Comparison of ENCODE assay signal across 26 mouse cellular contexts in genomic region chr15:35240416-35241212, GRCm38 (mm10).
A peak's percentile ranks its signal among the peaks of the same experiment; 100 is the strongest.
DNase-seq lines count a peak whose midpoint lies in the region; ATAC-seq and TF ChIP-seq lines count a peak whose summit lies in the region.
"Had no signal": no experiment of that assay in that cellular context is flagged by ENCODE, and none has a peak within 500 bp of the region (broad histone marks: within the 10 kb centered on the region; RNA-seq: fewer than 3 reads in every experiment).

No protein-coding gene starts in this region.

- no peak overlapping the region for H3K27ac ChIP-seq in heart, embryonic 12.5 days (ENCODE audit: poor library complexity, severe bottlenecking)
- no peak overlapping the region for H3K27ac ChIP-seq in heart, embryonic 11.5 days (ENCODE audit: low read depth, low read length)
- no peak overlapping the region for H3K27ac ChIP-seq in lung, postnatal 0 days (ENCODE audit: low read length)
- H3K27ac ChIP-seq in liver, embryonic 13.5 days, result no peak overlapping the region
- H3K27ac ChIP-seq: forebrain, embryonic 10.5 days; forebrain, embryonic 13.5 days; heart, adult 2 months; heart, embryonic 13.5 days; hindbrain, embryonic 12.5 days; hindbrain, embryonic 15.5 days had no signal

- H3K27me3 ChIP-seq in heart, embryonic 12.5 days (replicated peaks), result no peaks in the 10 kb centered on the region
- H3K27me3 ChIP-seq in heart, embryonic 11.5 days (ENCODE audit: control insufficient read depth, insufficient read depth, low read length), result no peaks in the 10 kb centered on the region
- no peaks in the 10 kb centered on the region for H3K27me3 ChIP-seq in lung, postnatal 0 days (replicated peaks; ENCODE audit: insufficient read depth, low read length)
- no peaks in the 10 kb centered on the region for H3K27me3 ChIP-seq in liver, embryonic 13.5 days
- H3K27me3 ChIP-seq: CH12.LX; forebrain, embryonic 13.5 days; heart, embryonic 13.5 days; hindbrain, embryonic 12.5 days; hindbrain, embryonic 15.5 days had no signal

- H3K9ac ChIP-seq in heart, embryonic 12.5 days, result no peak overlapping the region
- H3K9ac ChIP-seq in heart, embryonic 11.5 days (ENCODE audit: low read depth, low read length), result no peak overlapping the region
- H3K9ac ChIP-seq in lung, postnatal 0 days (replicated peaks; ENCODE audit: low read depth), result no peak overlapping the region
- H3K9ac ChIP-seq in liver, embryonic 13.5 days, result no peak overlapping the region
- H3K9ac ChIP-seq: forebrain, embryonic 13.5 days; heart, embryonic 13.5 days; hindbrain, embryonic 12.5 days; hindbrain, embryonic 15.5 days had no signal

- intact Hi-C loops in left cerebral cortex, postnatal 4 days (cut with DNase I), result no loop called here

- WGBS in heart, embryonic 12.5 days, result 80% methylated on average over 5 of the region's 5 CpGs
- WGBS in heart, embryonic 11.5 days (ENCODE audit: insufficient replicate concordance), result 82% methylated on average over 5 of the region's 5 CpGs
- WGBS in lung, postnatal 0 days, result 79% methylated on average over 5 of the region's 5 CpGs
- WGBS in lung, adult 2 months, result 88% methylated on average over 5 of the region's 5 CpGs
- WGBS in liver, embryonic 13.5 days (ENCODE audit: insufficient replicate concordance), result 65% methylated on average over 5 of the region's 5 CpGs

- no peaks in the 10 kb centered on the region for H3K36me3 ChIP-seq in heart, embryonic 12.5 days
- H3K36me3 ChIP-seq in heart, embryonic 11.5 days (ENCODE audit: control insufficient read depth, insufficient read depth, low read length), result no peaks in the 10 kb centered on the region
- H3K36me3 ChIP-seq in lung, postnatal 0 days (ENCODE audit: insufficient read depth, low read length), result no peaks in the 10 kb centered on the region
- no peaks in the 10 kb centered on the region for H3K36me3 ChIP-seq in liver, embryonic 13.5 days
- H3K36me3 ChIP-seq: forebrain, embryonic 10.5 days; G1E; heart, embryonic 13.5 days; hindbrain, embryonic 12.5 days; hindbrain, embryonic 15.5 days had no signal

- H3K4me3 ChIP-seq in heart, embryonic 12.5 days, result no peak overlapping the region
- H3K4me3 ChIP-seq in heart, embryonic 11.5 days (ENCODE audit: low read depth, low read length), result no peak overlapping the region
- no peak overlapping the region for H3K4me3 ChIP-seq in lung, postnatal 0 days (ENCODE audit: low read depth, low read length)
- H3K4me3 ChIP-seq in lung, adult 2 months (replicated peaks; ENCODE audit: extremely low read depth, low read depth, low read length), result no peak overlapping the region
- no peak overlapping the region for H3K4me3 ChIP-seq in liver, embryonic 13.5 days (replicated peaks)
- H3K4me3 ChIP-seq: forebrain, embryonic 10.5 days; forebrain, embryonic 13.5 days; heart, adult 2 months; heart, embryonic 13.5 days; hindbrain, embryonic 12.5 days; hindbrain, embryonic 15.5 days had no signal

- H3K9me3 ChIP-seq in heart, embryonic 12.5 days (replicated peaks), result no peaks in the 10 kb centered on the region
- H3K9me3 ChIP-seq in heart, embryonic 11.5 days (replicated peaks; ENCODE audit: control insufficient read depth, low read length), result no peaks in the 10 kb centered on the region
- H3K9me3 ChIP-seq in lung, postnatal 0 days (ENCODE audit: low read length), result no peaks in the 10 kb centered on the region
- no peaks in the 10 kb centered on the region for H3K9me3 ChIP-seq in liver, embryonic 13.5 days (replicated peaks)
- H3K9me3 ChIP-seq: forebrain, embryonic 10.5 days; forebrain, embryonic 13.5 days; G1E; heart, embryonic 13.5 days; hindbrain, embryonic 12.5 days; hindbrain, embryonic 15.5 days had no signal

- no peaks in the 10 kb centered on the region for H3K4me1 ChIP-seq in heart, embryonic 12.5 days (replicated peaks)
- H3K4me1 ChIP-seq in heart, embryonic 11.5 days (ENCODE audit: control insufficient read depth, insufficient read depth, low read length), result no peaks in the 10 kb centered on the region
- H3K4me1 ChIP-seq in lung, postnatal 0 days (ENCODE audit: insufficient read depth, low read depth, low read length), result no peaks in the 10 kb centered on the region; the same call in 1 of the 2 replicates
- H3K4me1 ChIP-seq in lung, adult 2 months (ENCODE audit: control insufficient read depth, insufficient read depth, low read length), result no peaks in the 10 kb centered on the region
- H3K4me1 ChIP-seq in liver, embryonic 13.5 days (replicated peaks), result no peaks in the 10 kb centered on the region
- H3K4me1 ChIP-seq: forebrain, embryonic 10.5 days; forebrain, embryonic 13.5 days; heart, embryonic 13.5 days; hindbrain, embryonic 12.5 days; hindbrain, embryonic 15.5 days had no signal

- TF ChIP-seq EP300 in lung, postnatal 0 days (IDR thresholded peaks at IDR 0.05), result no peak

- TF ChIP-seq POLR2A in lung, adult 2 months (IDR thresholded peaks at IDR 0.05; ENCODE audit: borderline replicate concordance, extremely low read depth, low read depth, low read length), result no peak

- no peak for TF ChIP-seq CTCF in lung, postnatal 0 days (IDR thresholded peaks at IDR 0.05)
- no peak for TF ChIP-seq CTCF in lung, adult 2 months (IDR thresholded peaks at IDR 0.05; ENCODE audit: insufficient read depth, low read length)

- peak; percentile 62 for DNase-seq in lung, postnatal 0 days (ENCODE audit: low spot score)
- no peak for DNase-seq in lung, adult 2 months
- DNase-seq in liver, embryonic 13.5 days, result no peak
- no peak for DNase-seq in left cerebral cortex, postnatal 4 days
- no peak for DNase-seq in urinary bladder, postnatal 14 days (ENCODE audit: low spot score)
- DNase-seq: adrenal gland, postnatal 10 days; adrenal gland, postnatal 36 days; B cell, adult 2 months; cerebellum, adult 18-20 months; cerebellum, adult 9-10 months; cerebellum, postnatal 14 days; gastrocnemius, postnatal 10 days; gastrocnemius, postnatal 36 days; heart, adult 2 months; heart, postnatal 14 days had no signal

- no peak overlapping the region for H3K4me2 ChIP-seq in heart, embryonic 12.5 days
- no peak overlapping the region for H3K4me2 ChIP-seq in heart, embryonic 11.5 days
- no peak overlapping the region for H3K4me2 ChIP-seq in lung, postnatal 0 days (replicated peaks; ENCODE audit: low read depth, low read length)
- H3K4me2 ChIP-seq in liver, embryonic 13.5 days, result no peak overlapping the region
- H3K4me2 ChIP-seq: forebrain, embryonic 13.5 days; heart, embryonic 13.5 days; hindbrain, embryonic 12.5 days; hindbrain, embryonic 15.5 days had no signal

- ATAC-seq in heart, embryonic 12.5 days (ENCODE audit: insufficient number of reproducible peaks, low FRiP score), result peak; percentile 73; the same call in 1 of the 2 replicates
- no peak for ATAC-seq in heart, embryonic 11.5 days (replicated peaks; ENCODE audit: insufficient number of reproducible peaks, low FRiP score, low TSS enrichment)
- ATAC-seq in lung, postnatal 0 days, result no peak
- ATAC-seq in liver, embryonic 13.5 days (ENCODE audit: low read depth), result peak; percentile 70
- ATAC-seq: forebrain, embryonic 13.5 days; forebrain, embryonic 16.5 days; Patski had no signal

Comparison
In these comparisons a context has a peak if more than half of its experiments do, and no peak if none do; other contexts are left out.
1. ATAC-seq: peak in heart, embryonic 12.5 days (single experiment) and liver, embryonic 13.5 days (single experiment); none in heart, embryonic 11.5 days (single experiment) and lung, postnatal 0 days (single experiment).